Mouse (Mus musculus) heart, adult 10 weeks (tissue): ENCODE results near the gene Psmb6. TPM values are rescaled to one million over a fixed set of nuclear protein-coding genes. Genes with fewer than 3 reads are reported as not detected.

ENCODE experiments used
- polyA plus RNA-seq: library from polyadenylated mRNA; stranded (reverse); fragments of 350-450 nt; fragmentation: Illumina TruSeq; extraction: RNeasy Lipid Tissue Mini Kit (QIAGEN cat#74804); gene quantifications from one replicate; pipeline ENCODE4 v1.2.3, GENCODE M21; 2014; ENCODE audit warnings: low read depth, low replicate concordance

The Psmb6 gene
- 275 TPM for polyA plus RNA-seq

DNA sequence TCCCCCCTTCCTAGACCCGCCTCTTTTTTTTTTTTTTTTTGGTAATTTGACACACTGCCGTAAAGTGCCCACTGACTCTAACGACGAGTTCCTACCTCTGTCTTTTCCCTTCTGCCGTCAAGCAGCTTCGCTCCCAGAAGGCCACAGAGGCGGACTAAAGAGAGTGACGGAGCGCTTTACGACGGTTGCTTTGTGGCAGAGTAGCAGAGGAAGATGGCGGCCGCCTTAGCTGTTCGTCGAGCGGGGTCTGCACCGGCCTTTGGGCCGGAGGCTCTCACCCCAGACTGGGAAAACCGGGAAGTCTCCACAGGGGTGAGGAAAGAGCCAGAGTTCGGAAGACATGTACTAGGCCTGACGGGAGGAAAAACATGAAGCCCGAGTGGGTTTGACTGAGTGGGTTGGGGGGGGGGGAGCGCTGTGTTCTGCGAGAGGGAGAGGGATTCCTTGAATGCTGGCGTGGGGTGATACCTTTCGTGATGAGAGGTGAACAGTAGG, at the start of gene Psmb6:
TSS of gene Psmb6 (plus strand) at position 184 of the 495 bp plus-strand sequence.

DNA sequence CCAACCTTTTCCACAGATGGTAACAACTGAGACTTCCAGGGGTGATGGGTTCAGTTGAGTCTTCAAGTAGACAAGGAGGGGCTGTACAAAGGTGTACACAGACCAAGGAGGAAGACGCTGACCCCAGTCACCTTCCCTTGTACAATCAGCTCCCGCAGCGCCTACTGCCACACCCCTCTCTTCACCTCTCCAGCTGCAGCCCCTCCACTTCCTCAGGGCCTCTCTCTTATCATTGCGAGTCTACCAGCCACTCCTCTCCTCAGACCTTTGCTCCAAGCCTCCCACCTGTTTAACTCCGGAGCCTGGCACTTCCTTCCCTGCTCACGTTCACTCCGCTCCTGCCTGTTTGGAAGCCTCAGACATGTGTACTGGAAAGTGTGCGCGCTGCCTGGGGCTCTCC, 20.2 kb upstream of the Psmb6 start, which contains the start of gene Tm4sf5:
TSS of gene Tm4sf5 (plus strand) at position 275 of the 400 bp plus-strand sequence.

DNA sequence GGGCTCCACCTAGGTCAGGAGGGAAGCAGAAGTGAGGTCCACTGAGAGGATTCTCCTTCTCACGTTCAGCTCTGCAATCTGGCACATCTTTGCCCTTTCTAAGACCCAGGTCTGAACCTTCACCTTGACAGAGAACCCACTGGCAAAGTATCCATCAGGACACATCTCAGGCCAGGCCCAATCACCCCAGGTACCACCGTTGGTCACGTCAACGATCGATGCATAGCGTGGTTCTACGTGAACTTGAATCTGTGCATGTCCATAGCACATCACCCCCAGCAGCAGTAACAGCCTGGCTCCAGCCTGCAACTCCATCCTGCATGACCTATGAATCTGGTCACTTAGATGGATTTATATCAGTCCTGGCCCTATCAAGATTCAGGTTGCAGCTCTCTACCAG, 10.9 kb upstream of the Psmb6 start, which contains the start of gene Vmo1:
TSS of gene Vmo1 (minus strand) at position 329 of the 400 bp plus-strand sequence.

DNA sequence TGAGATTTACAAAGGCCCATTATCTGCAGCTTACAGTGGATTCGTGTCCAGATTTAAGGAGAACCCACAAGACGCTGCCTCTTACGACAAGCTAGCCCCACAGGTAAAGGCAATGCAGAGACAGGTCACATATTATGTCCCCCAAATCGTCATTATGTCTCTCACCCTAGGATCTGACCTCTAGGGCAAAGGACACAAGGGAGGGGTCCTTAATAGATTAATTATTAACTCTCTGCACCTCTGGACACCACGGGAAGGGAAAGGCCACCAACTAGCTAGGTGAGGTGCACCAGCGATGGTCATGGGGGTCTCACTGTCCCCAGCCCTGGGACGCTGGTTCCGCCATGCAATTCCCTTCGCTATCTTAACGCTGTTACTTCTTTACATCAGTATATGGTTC, 6.2 kb upstream of the Psmb6 start, which contains the start of gene Gltpd2:
TSS of gene Gltpd2 (plus strand) at position 274 of the 400 bp plus-strand sequence.

DNA sequence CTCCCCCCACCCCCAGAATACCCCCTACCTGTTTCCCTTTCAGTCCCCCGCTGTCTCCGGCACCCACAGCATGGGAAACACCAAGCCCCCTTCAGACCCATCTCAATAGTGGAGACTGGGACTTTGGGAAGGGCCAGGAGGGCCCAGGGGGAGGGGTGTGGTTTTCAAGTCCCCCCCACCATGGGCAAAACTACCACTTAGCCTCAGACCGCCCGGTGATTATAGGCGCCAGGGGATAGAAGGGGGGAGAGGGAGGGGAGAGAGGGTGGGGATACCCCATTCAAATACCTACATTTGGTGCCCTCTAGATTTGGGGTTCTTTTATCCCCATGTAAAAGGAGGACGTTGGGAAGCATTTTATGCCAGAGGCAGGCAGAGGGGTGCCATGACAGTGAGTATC, 7.7 kb downstream of the Psmb6 start, which contains the start of gene Gm40193:
TSS of gene Gm40193 (minus strand) at position 101 of the 400 bp plus-strand sequence.

DNA sequence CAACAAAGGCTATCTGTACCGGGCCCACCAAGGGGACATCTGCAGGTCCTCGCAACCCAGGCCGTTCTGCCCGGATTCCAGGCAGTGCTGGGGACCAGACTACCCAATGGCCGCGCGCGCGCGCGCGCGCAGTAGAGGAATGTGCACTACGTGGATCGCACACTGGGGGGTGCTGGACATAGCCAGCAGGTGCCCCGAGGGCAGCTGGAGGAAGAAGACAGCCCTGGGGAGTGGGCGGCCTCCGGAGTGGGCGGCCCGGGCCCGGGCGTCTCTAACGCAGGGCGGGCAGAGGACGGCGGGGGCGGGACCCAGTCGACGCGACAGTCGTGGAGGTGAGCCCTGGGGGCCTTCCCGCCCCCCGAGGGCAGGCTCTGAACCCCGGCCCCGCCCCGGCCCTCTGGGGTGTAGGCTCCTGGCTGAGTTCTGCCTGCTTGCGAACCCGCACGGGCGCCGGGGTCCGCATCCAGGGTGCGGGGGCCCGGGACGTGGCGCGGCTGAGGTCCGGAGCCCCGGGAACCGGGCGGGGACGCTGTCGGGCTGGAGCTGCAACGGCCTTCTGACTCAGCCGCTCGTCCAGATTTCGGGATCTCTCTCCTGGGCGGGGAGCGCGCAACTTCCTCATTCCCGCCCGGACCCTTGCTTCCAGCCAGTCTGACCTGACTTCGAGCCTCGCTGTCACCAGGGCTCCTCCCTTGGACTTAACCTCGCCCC, 14.9 kb downstream of the Psmb6 start, which contains the start of gene Pld2:
TSS of gene Pld2 (plus strand) at position 188 of the 711 bp plus-strand sequence.

DNA sequence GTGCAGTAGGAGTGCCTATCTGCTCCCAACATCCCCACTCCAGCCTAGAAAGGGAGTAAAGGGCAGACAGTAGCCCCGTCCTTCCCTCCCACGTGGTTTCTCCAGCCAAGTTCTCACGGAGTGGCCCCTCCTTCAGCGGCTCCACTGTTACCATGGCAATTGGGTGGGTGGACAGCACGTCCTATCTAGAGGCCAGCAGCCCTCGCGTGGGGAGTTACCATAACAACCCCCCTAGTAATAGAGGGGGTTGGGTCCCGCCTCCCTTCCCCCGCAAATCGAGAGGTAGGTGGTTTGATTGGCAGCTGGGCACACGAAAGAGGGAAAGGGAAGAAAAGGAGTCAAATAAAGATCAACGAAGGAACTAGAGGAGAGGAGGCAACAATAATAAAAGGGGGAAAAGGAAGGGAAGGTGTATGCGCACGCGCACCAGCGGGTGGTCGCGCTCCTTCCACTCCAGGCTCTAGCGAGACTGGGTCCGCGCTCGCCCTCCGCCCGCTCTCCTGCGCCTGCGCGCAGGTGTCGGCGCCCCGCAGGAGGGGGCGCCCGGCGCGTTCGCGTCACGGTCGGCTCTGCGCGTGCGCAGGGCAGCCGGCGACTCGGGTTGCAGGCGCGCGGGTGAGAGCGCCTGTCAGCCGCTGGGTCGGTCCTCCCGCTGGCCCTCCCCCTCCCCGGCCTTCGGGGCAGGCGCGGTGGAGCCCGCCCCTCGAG, 37.3 kb downstream of the Psmb6 start, which contains the start of gene Mink1:
TSS of gene Mink1 (plus strand) at position 595 of the 708 bp plus-strand sequence.

Other genes starting within 250 kb of the Psmb6 start
- not detected for gene Alox12e, start 202.7 kb upstream of the Psmb6 start, polyA plus RNA-seq
- gene Alox15, start 173.3 kb upstream of the Psmb6 start, polyA plus RNA-seq = 0.84 TPM
- 13.6 TPM for gene Pelp1, start 115.3 kb upstream of the Psmb6 start, polyA plus RNA-seq
- gene Arrb2, start 92.7 kb upstream of the Psmb6 start, polyA plus RNA-seq = 15.8 TPM
- gene Med11, start 73.4 kb upstream of the Psmb6 start, polyA plus RNA-seq = 9.5 TPM
- 2.3 TPM for gene Zmynd15, start 65.9 kb upstream of the Psmb6 start, polyA plus RNA-seq
- 12.2 TPM for gene Cxcl16, start 65.4 kb upstream of the Psmb6 start, polyA plus RNA-seq
- 4.7 TPM for gene Tm4sf5, start 20.1 kb upstream of the Psmb6 start, polyA plus RNA-seq
- not detected for gene Vmo1, start 10.8 kb upstream of the Psmb6 start, polyA plus RNA-seq
- not detected for gene Gltpd2, start 6.2 kb upstream of the Psmb6 start, polyA plus RNA-seq
- not detected for gene Gm40193, start 7.6 kb downstream of the Psmb6 start, polyA plus RNA-seq
- gene Pld2, start 14.7 kb downstream of the Psmb6 start, polyA plus RNA-seq = 7.4 TPM
- 34.3 TPM for gene Mink1, start 37.5 kb downstream of the Psmb6 start, polyA plus RNA-seq
- not detected for gene 4930544D05Rik, start 90.5 kb downstream of the Psmb6 start, polyA plus RNA-seq
- not detected for gene Chrne, start 93.8 kb downstream of the Psmb6 start, polyA plus RNA-seq
- not detected for gene Gp1ba, start 113.8 kb downstream of the Psmb6 start, polyA plus RNA-seq
- 66.5 TPM for gene Rnf167, start 121.9 kb downstream of the Psmb6 start, polyA plus RNA-seq
- gene Slc25a11, start 122.1 kb downstream of the Psmb6 start, polyA plus RNA-seq = 630 TPM
- 286 TPM for gene Pfn1, start 129.3 kb downstream of the Psmb6 start, polyA plus RNA-seq
- 1,559 TPM for gene Eno3, start 131.8 kb downstream of the Psmb6 start, polyA plus RNA-seq
- gene Spag7, start 144.0 kb downstream of the Psmb6 start, polyA plus RNA-seq = 134 TPM
- 29.5 TPM for gene Camta2, start 162.7 kb downstream of the Psmb6 start, polyA plus RNA-seq
- 11.4 TPM for gene Inca1, start 174.8 kb downstream of the Psmb6 start, polyA plus RNA-seq
- 315 TPM for gene Kif1c, start 175.2 kb downstream of the Psmb6 start, polyA plus RNA-seq
- gene Zfp3, start 238.8 kb downstream of the Psmb6 start, polyA plus RNA-seq = 9.2 TPM